Mouse (Mus musculus): ENCODE measurements around the gene Gzmm.
A peak's percentile ranks its signal among the peaks of the same experiment; 100 is the strongest.
"Not testable (repeated sequence)": the region's sequence is repeated elsewhere in the genome, so short reads cannot be mapped to it uniquely, and the experiment has no call there.

Gzmm gene

GRCm38 (mm10) chr10:79701443-79702129 lies 12.8 kb downstream of the Gzmm start:
- no peak for DNase-seq (ENCODE audit: low read depth in 1 of 2, low spot score in 2 of 2)

DNA sequence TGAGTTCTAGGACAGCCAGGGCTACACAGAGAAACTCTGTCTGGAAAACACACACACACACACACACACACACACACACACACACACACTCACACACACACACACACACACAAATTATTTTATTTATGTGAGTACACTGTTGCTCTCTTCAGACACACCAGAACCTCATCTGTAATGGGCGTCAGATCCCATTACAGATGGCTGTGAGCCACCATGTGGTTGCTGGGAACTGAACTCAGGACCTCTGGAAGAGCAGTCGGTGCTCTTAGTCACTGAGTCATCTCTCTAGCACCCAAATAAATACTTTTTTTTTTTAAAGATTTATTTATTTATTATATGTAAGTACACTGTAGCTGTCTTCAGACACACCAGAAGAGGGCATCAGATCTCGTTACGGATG lies 14.2 kb downstream of the Gzmm start:
- not testable (repeated sequence) for DNase-seq (ENCODE audit: low read depth in 1 of 2, low spot score in 2 of 2)

GRCm38 (mm10) chr10:79703541-79703940 lies 14.7 kb downstream of the Gzmm start:
- DNase-seq (ENCODE audit: low read depth in 1 of 2, low spot score in 2 of 2) = no peak

DNA sequence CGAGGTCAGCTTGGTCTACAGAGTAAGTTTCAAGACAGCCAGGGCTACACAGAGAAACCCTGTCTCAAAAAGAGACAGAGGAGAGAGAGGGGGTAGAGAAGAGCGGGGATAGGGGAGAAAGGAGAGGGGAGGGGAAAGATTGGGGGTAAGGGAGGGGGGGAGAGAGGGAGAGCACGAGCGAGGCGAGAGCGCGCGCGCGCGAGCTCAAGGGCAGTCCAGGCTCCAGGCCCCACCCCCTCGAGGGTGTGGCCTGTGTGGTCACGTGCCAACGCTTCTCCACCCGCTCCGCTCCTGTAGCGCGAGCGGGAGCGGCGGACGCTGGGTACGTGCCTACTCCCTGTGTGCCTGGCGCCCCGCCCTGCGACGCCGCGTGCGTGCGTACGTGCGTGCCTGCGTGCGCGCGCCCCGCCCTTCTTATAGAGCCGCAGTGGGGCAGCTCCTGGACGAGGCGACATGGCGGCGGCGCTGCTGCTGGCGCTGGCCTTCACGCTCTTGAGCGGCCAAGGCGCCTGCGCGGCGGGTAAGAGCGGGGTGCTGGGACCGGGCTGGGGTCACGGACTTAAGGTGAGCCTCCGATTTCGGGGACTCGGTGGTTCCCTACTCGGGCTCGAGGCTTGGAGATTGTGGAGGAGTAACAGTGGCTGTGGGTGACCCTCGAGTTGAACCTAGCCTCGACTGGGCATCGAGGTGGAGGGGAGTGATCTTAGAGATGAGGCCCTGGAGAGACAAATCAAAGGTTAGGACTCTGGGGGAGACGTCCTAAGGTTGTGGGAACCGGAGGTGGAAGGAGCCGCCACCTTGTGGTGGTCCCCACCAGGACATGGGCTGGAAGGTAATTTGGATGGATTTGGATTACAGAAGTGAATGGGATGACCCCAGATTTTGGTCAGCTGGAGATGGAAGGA lies 15.5 kb downstream of the Gzmm start, which contains the start of gene Bsg:
Bsg (plus strand) TSS at position 427 of the 905 bp plus-strand sequence.
- peak; percentile 94 to 97 for DNase-seq (ENCODE audit: low read depth in 1 of 2, low spot score in 2 of 2)

GRCm38 (mm10) chr10:79704970-79705360 lies 16.1 kb downstream of the Gzmm start:
- no peak for DNase-seq (ENCODE audit: low read depth in 1 of 2, low spot score in 2 of 2)

- DNase-seq (ENCODE audit: low read depth in 1 of 2, low spot score in 2 of 2) = no peak
These were observed 17.1 kb downstream of the Gzmm start for GRCm38 (mm10) chr10:79705951-79706350.

- no peak for DNase-seq (ENCODE audit: low read depth in 1 of 2, low spot score in 2 of 2)
These were observed 17.7 kb downstream of the Gzmm start for GRCm38 (mm10) chr10:79706406-79707094.

DNA sequence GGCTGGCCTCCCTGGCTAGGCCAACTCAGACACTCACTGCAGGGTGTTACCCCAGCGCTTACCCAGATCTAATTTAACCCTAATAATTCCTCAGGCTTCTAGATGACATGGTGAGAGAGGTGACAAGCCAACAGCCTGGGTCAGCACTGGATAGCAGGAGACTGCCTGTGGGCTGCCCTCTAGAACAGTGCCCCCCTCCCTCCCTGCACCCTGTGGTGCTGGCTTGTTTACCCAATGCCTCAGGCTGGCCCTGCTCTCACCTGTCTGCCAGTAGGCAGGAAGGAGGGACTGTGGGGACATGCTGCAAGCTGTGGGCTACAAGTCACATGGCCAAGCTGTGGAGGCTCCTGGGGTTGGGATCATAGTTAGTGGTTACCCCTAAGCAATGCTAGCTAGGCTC lies 18.3 kb downstream of the Gzmm start:
- no peak for DNase-seq (ENCODE audit: low read depth in 1 of 2, low spot score in 2 of 2)

GRCm38 (mm10) chr10:79707759-79708158 lies 18.9 kb downstream of the Gzmm start:
- no peak for DNase-seq (ENCODE audit: low read depth in 1 of 2, low spot score in 2 of 2)

DNA sequence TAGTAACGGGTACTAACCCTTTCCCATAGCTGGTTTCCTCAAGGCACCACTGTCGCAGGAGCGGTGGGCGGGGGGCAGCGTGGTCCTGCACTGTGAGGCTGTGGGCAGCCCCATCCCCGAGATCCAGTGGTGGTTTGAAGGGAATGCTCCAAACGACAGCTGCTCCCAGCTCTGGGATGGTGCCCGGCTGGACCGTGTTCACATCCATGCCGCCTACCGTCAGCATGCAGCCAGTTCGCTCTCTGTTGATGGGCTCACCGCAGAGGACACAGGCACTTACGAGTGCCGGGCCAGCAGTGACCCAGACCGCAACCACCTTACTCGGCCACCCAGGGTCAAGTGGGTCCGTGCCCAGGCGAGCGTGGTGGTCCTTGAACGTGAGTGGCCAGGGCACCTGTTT lies 19.8 kb downstream of the Gzmm start:
- no peak for DNase-seq (ENCODE audit: low read depth in 1 of 2, low spot score in 2 of 2)

GRCm38 (mm10) chr10:79709307-79709706 lies 20.5 kb downstream of the Gzmm start:
- no peak for DNase-seq (ENCODE audit: low read depth in 1 of 2, low spot score in 2 of 2)

GRCm38 (mm10) chr10:79712029-79712428 lies 23.2 kb downstream of the Gzmm start:
- no peak for DNase-seq (ENCODE audit: low read depth in 1 of 2, low spot score in 2 of 2)

DNA sequence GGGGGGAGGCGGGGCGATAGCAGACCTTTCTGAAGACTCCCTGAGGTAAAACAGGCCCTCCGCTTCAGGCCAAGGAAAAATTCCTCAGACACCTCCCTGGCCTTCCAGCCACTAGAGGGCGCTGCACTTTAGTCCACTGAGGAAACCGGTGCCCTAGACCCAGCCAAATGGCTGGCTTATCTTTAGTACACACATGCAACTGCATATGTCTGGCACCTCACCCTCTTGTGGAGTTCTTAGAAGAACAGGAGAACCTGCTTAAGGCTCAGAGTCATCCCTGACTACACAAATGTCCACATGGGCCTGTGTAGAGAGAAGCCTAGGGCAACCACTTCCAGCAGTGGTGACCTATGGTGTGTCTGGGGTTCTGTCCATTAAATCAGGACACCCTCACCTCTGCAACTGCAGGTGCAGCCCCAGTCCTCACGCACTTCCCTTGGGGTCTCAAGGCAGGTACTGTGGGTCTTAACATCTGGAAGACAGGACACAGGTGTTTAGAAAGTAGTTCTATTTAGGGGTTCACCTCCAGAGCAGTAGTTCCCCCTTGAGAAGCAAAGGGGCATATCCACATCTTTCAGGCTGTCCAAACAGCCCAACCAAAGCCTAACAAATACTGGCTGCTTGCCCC lies 23.8 kb downstream of the Gzmm start:
- DNase-seq (ENCODE audit: low read depth in 1 of 2, low spot score in 2 of 2) = peak in 1 of 2 experiments; percentile 51

DNA sequence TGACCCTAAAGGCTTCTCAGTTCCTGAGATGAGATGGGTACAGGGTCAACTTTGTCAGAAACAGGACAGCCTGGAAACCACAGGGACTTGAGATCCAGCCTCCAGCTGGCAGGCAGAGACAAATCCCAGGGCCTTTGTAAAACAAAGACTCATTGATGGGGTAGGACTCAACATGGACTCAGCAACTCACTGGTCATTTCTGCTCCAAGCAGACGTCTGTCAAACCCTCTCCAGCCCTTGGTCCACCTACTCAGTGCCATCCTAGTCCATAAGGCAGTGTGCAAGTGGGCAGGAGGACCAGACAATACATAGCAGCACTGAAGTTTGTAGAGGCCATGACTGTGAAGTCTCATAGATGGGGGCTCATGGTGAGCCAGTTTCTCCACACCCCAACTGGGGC lies 24.3 kb downstream of the Gzmm start:
- DNase-seq (ENCODE audit: low read depth in 1 of 2, low spot score in 2 of 2) = no peak

DNA sequence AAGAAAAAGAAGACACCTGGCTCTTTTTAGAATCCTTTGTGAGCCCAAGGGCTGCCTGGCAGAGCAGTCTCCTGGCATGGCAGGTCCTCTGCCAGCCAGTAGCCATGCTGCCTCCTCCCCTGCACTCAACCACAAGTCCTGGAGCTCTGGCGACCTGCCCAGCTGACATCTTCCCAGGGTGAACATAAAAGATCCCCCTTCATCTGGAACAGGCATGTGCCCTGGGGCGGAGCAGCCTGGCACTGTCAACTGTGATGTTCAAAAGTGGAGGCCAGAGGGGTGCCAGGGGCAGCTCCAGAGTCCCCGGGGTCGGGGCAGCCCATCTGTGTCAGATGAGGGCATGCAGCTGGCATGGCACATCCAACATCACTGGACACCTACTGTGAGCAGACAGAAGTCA lies 26.2 kb downstream of the Gzmm start:
- DNase-seq (ENCODE audit: low read depth in 1 of 2, low spot score in 2 of 2) = no peak

GRCm38 (mm10) chr10:79716254-79716987 lies 27.6 kb downstream of the Gzmm start, which contains the start of gene Hcn2:
TSS of gene Hcn2 (plus strand) at chr10:79716634.
- DNase-seq (ENCODE audit: low read depth in 1 of 2, low spot score in 2 of 2) = no peak

- DNase-seq (ENCODE audit: low read depth in 1 of 2, low spot score in 2 of 2) = no peak
These were observed 28.2 kb downstream of the Gzmm start for GRCm38 (mm10) chr10:79716988-79717355.

GRCm38 (mm10) chr10:79717640-79718357 lies 29.0 kb downstream of the Gzmm start:
- no peak for DNase-seq (ENCODE audit: low read depth in 1 of 2, low spot score in 2 of 2)

DNA sequence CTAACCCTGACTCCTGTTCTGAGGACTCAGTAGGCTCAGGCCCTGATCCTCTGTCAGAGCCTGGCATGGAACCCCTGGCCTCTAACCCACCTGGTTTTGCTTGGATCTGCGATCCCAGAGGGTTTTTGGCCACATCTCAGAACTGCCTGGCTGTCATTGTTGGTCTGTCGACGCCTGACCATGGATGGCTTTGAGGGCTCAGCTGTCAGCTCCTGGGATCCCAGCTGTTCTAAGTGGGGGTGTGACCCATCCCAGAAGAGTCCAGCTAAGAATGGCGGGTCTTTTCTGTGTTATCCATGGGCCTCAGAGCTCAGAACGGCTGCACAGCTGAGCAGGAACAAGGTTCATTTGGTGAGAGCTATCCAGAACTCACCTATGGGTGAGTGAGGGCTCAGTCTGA lies 32.3 kb downstream of the Gzmm start:
- no peak for DNase-seq (ENCODE audit: low read depth in 1 of 2, low spot score in 2 of 2)

- no peak for DNase-seq (ENCODE audit: low read depth in 1 of 2, low spot score in 2 of 2)
These were observed 34.2 kb downstream of the Gzmm start for GRCm38 (mm10) chr10:79723047-79723446.

Data from monocyte, adult 2 months (primary cell).